Mouse (Mus musculus): ENCODE data around the gene Faf1. TPM values are rescaled to one million over a fixed set of nuclear protein-coding genes. Genes with fewer than 3 reads are reported as not detected.
A peak's percentile ranks its signal among the peaks of the same experiment; 100 is the strongest.

The Faf1 gene
- polyA plus RNA-seq, 1 experiment from 2014 or later, result 15.7 TPM

DNA sequence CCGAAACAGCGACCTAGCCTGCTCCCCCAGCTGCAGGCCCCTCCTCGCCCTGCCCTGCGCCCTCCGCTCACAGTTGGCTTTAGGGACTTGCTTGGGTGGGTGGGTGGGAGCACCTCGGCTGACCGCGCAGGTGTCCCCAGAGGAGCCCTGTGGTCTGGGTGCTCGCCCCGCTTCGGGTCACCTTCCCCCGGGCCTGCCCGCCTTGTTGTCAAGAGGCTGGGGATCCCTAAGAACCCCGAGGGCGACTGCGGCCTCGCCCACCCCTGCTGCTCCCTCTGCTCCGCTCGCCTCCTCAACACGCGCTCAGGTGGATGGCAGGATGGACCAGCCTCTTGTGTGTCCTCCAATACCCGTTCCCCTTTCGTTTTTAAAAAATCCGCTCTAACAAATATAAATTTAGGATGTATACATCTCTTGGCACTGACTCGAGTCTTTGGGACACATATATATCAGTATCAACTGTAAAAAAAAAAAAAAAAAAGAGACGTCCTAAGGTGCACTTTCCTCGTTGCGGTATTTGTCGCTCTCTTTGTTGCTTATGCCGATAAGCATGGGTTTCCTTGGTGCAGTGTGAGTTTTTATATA is 306.4 kb downstream of the Faf1 start:
- no peak for TF ChIP-seq CTCF (IDR thresholded peaks at IDR 0.05; ENCODE audit: low read depth)
- peaks cover 97% of the 10 kb centered on the region for H3K27me3 ChIP-seq (replicated peaks; ENCODE audit: control insufficient read depth, insufficient read depth, low read length)
- no peak for ATAC-seq

DNA sequence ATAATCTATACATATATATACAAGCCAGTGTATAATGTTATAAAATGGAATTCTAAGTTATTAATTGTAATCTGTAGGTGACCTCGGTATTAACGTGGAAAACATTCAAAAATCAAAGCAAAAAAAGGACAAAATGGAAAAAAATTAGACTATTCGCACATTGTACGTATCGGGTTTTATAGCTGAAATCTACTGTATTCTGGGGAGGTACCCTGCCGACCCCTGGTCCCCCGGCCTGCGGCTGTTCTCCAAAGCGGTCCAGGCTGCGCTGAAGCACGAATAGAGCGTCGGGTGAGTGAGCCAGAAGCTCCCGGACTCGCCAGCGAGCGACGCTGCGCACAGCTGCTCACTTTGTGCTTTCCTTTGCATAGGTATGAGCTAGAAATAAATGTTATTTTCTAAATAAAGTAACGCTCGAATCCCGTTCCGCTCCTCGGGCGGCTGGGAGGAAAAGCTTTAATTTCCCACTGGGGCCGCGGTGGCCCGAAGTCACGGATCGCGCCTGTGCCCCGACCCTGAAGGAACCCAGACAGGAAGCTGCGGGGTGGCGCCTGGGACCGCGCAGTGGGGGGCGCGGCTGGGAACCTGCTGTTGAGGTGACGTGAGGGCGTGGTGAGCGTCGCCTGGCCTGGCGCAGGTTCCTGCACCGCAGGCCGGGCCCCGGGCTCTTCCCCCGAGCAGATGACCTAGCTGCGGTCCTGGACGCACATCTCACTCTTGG is 307.1 kb downstream of the Faf1 start:
- H3K27me3 ChIP-seq (replicated peaks; ENCODE audit: control insufficient read depth, insufficient read depth, low read length), result peaks cover 92% of the 10 kb centered on the region
- H3K27ac ChIP-seq (ENCODE audit: low read depth, low read length), result no peak overlapping the region
- H3K4me3 ChIP-seq (ENCODE audit: low read depth, low read length), result peak overlapping the region; percentile 29
- no peak overlapping the region for H3K9ac ChIP-seq (ENCODE audit: low read depth, low read length)
- WGBS, result 2% methylated on average over 49 of the region's 49 CpGs
- ATAC-seq, result no peak
- H3K36me3 ChIP-seq (ENCODE audit: control insufficient read depth, insufficient read depth), result no peaks in the 10 kb centered on the region
- H3K4me2 ChIP-seq (replicated peaks; ENCODE audit: low read depth), result peak overlapping the region; percentile 54
- TF ChIP-seq CTCF (IDR thresholded peaks at IDR 0.05; ENCODE audit: low read depth), result no peak
- H3K9me3 ChIP-seq (ENCODE audit: control insufficient read depth), result no peaks in the 10 kb centered on the region
- H3K4me1 ChIP-seq (replicated peaks; ENCODE audit: control insufficient read depth, insufficient read depth, low read length), result no peaks in the 10 kb centered on the region

More for the DNA sequence above, 306.4 kb downstream of the Faf1 start:
- H3K4me1 ChIP-seq (replicated peaks; ENCODE audit: control insufficient read depth, insufficient read depth, low read length), result no peaks in the 10 kb centered on the region
- H3K36me3 ChIP-seq (ENCODE audit: control insufficient read depth, insufficient read depth), result no peaks in the 10 kb centered on the region
- peak overlapping the region; percentile 60 for H3K4me2 ChIP-seq (replicated peaks; ENCODE audit: low read depth)
- WGBS, result 6% methylated on average over 28 of the region's 30 CpGs
- H3K9ac ChIP-seq (ENCODE audit: low read depth, low read length), result no peak overlapping the region
- H3K4me3 ChIP-seq (ENCODE audit: low read depth, low read length), result peak overlapping the region; percentile 35
- no peaks in the 10 kb centered on the region for H3K9me3 ChIP-seq (ENCODE audit: control insufficient read depth)
- no peak overlapping the region for H3K27ac ChIP-seq (ENCODE audit: low read depth, low read length)

DNA sequence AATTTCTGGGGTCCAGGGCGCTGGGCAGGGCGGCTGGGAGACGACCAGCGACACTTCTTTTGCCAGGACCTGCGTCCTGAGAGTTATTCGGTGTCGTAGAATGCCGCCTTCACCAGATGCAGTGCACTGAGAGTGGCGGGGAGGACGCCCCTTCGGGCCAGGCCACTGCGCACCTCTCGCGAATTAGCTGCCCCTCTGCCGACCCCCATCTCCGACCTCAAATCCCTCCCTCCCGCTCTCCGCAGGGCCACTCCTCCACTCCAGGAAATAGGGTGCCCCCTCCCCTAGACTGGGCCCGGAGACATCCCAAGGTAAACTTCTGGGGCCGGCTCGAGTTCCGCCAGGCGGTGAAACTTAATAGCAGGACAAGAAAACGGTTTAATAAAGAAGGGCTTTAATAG is 307.6 kb downstream of the Faf1 start:
- Histone ChIP-seq H3K4me3 (ENCODE audit: low read depth, low read length) (peak overlapping the region; percentile 29), H3K27ac (ENCODE audit: low read depth, low read length) (no peak overlapping the region), H3K4me1 (replicated peaks; ENCODE audit: control insufficient read depth, insufficient read depth, low read length) (no peaks in the 10 kb centered on the region), H3K27me3 (replicated peaks; ENCODE audit: control insufficient read depth, insufficient read depth, low read length) (peaks cover 92% of the 10 kb centered on the region), H3K4me2 (replicated peaks; ENCODE audit: low read depth) (peak overlapping the region; percentile 54), H3K9ac (ENCODE audit: low read depth, low read length) (no peak overlapping the region), H3K9me3 (ENCODE audit: control insufficient read depth) (no peaks in the 10 kb centered on the region), H3K36me3 (ENCODE audit: control insufficient read depth, insufficient read depth) (no peaks in the 10 kb centered on the region)
- ATAC-seq, result no peak
- 1% methylated on average over 24 of the region's 24 CpGs for WGBS
- TF ChIP-seq CTCF (IDR thresholded peaks at IDR 0.05; ENCODE audit: low read depth), result no peak

DNA sequence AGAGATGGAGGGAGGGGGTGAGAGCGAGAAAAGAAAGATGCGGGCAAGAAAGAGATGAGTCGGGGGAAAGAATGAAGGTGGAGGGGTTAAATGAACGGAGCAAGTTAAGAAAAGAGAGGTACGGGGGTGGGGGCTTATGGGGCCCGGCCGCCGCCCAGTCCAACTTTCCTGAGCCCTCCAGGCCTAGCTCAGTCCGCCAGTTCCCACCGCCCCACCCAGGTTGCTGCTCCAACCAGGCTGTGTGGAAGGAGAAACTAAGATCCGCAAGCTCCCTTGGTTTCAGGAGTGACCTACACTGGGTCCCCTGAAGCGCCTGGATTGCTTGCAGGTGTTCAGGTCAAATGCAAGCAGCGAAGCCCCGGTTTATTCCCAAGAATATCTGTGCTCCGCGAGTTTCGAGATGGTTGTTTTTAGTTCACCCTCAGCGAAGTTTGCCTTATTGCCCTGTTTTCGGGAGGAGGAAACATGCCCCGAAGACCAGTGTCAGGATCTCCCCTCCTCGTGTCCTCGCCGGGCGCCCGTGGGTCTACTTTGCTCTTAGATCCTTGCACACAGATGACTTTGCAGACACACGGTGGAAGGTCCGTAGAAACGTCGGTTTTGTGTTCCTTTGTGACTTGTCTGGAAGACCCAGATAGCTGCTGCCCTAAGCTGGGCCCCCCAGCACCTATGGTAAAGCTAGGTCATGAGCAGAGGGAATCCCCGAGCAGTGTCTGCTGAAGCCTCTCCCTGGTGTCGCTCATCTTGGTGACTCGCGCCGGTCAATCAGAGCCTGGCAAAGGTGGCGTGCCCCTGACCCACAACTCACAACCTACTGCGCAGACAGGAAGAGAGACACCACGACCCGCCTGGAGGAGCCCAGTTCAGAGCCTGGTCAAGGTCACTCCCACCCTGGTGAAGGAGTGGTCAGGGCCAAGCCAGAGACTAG is 308.4 kb downstream of the Faf1 start:
- Histone ChIP-seq H3K4me3 (ENCODE audit: low read depth, low read length) (no peak overlapping the region), H3K4me2 (replicated peaks; ENCODE audit: low read depth) (no peak overlapping the region), H3K9ac (ENCODE audit: low read depth, low read length) (no peak overlapping the region), H3K27ac (ENCODE audit: low read depth, low read length) (no peak overlapping the region), H3K4me1 (replicated peaks; ENCODE audit: control insufficient read depth, insufficient read depth, low read length) (no peaks in the 10 kb centered on the region), H3K9me3 (ENCODE audit: control insufficient read depth) (no peaks in the 10 kb centered on the region), H3K27me3 (replicated peaks; ENCODE audit: control insufficient read depth, insufficient read depth, low read length) (peaks cover 88% of the 10 kb centered on the region), H3K36me3 (ENCODE audit: control insufficient read depth, insufficient read depth) (no peaks in the 10 kb centered on the region)
- no peak for ATAC-seq
- TF ChIP-seq CTCF (IDR thresholded peaks at IDR 0.05; ENCODE audit: low read depth), result no peak
- 2% methylated on average over 38 of the region's 38 CpGs for WGBS

DNA sequence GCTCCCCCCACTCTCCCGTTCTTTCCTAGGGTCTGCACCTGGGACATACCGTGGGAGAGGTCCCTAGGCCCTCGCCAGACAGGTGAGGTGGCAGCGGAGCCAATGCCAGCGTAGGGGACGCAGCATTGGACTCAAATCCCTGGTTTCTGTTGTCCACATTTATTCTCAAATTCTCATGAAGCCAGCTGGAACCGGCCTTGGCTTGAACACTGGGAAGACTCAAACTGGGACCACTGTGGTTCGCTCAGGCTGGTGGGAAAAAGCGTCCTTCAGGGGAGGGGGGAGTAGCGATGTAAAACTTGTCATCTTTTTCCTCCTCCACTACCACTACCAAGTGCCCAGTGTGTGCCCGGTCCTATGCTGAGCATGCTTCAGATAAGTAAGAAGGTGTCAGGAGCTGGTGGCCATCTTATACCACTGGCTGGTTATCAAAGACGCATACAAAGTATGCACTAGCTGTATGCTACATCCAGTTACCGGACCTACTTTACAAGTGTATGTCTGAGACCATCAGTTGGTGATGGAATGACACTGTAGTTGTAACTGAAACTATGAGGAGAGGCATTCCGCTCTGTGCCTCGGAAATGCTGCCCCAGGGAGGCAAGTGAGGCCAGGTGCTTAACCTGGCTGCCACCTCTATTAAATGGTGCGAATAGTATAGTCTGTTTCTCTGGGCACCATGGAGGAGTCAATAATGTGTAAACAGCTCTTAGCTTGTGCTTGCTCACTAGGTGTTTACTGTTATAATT is 309.2 kb downstream of the Faf1 start:
- ATAC-seq, result no peak
- TF ChIP-seq CTCF (IDR thresholded peaks at IDR 0.05; ENCODE audit: low read depth), result no peak
- 5% methylated on average over 16 of the region's 16 CpGs for WGBS
- H3K36me3 ChIP-seq (ENCODE audit: control insufficient read depth, insufficient read depth), result no peaks in the 10 kb centered on the region
- H3K9ac ChIP-seq (ENCODE audit: low read depth, low read length), result no peak overlapping the region
- H3K4me2 ChIP-seq (replicated peaks; ENCODE audit: low read depth), result no peak overlapping the region
- H3K9me3 ChIP-seq (ENCODE audit: control insufficient read depth), result no peaks in the 10 kb centered on the region
- no peaks in the 10 kb centered on the region for H3K4me1 ChIP-seq (replicated peaks; ENCODE audit: control insufficient read depth, insufficient read depth, low read length)
- H3K4me3 ChIP-seq (ENCODE audit: low read depth, low read length), result no peak overlapping the region
- no peak overlapping the region for H3K27ac ChIP-seq (ENCODE audit: low read depth, low read length)
- peaks cover 86% of the 10 kb centered on the region for H3K27me3 ChIP-seq (replicated peaks; ENCODE audit: control insufficient read depth, insufficient read depth, low read length)

Measured in intestine, postnatal 0 days (tissue).